Mouse (Mus musculus) kidney, postnatal 0 days (tissue): Measurements from ENCODE around the gene Haghl. TPM values are rescaled to one million over a fixed set of nuclear protein-coding genes. Genes with fewer than 3 reads are reported as not detected.
A peak's percentile ranks its signal among the peaks of the same experiment; 100 is the strongest.

Experiments
- ATAC-seq: fragments of 200-750 bp; cut with Nextera tagmentation; replicated peaks from 2 replicates; pipeline ENCODE4 v1.8.0; 2017; ENCODE audit warnings: low read depth, moderate number of reproducible peaks, moderate TSS enrichment, moderate library complexity; ENCODE audit not compliant: low FRiP score
- DNase-seq: peaks from one replicate; pipeline ENCODE4 v3.0.0-alpha.2; 2016; ENCODE audit warnings: low spot score
- H3K27ac ChIP-seq: fragments of 300-500 bp; sonication (generic); 2 replicates; pipeline ENCODE4 v1.5.1; 2014; ENCODE audit warnings: mild to moderate bottlenecking
- H3K27me3 ChIP-seq: fragments of 300-500 bp; sonication (generic); 2 replicates; pipeline ENCODE4 v1.6.1; 2014; ENCODE audit warnings: low read length, mixed read lengths; ENCODE audit not compliant: insufficient read depth
- H3K36me3 ChIP-seq: fragments of 300-500 bp; sonication (generic); 2 replicates; pipeline ENCODE4 v1.6.1; 2014; ENCODE audit warnings: low read length, mixed read lengths; ENCODE audit not compliant: insufficient read depth
- H3K4me1 ChIP-seq: fragments of 300-500 bp; sonication (generic); replicated peaks from 2 replicates; pipeline ENCODE4 v1.6.1; 2014; ENCODE audit warnings: antibody characterized with exemption, low read length, mixed read lengths; ENCODE audit not compliant: insufficient read depth
- H3K4me2 ChIP-seq: fragments of 300-500 bp; sonication (generic); 2 replicates; pipeline ENCODE4 v1.6.1; 2014; ENCODE audit warnings: mild to moderate bottlenecking, low read length, moderate library complexity, mixed read lengths
- H3K4me3 ChIP-seq: fragments of 300-500 bp; sonication (generic); replicated peaks from 2 replicates; pipeline ENCODE4 v1.5.1; 2014; ENCODE audit warnings: low read depth, low read length
- H3K9ac ChIP-seq: fragments of 300-500 bp; sonication (generic); 2 replicates; pipeline ENCODE4 v1.6.1; 2014; ENCODE audit warnings: low read depth, low read length
- H3K9me3 ChIP-seq: fragments of 300-500 bp; sonication (generic); replicated peaks from 2 replicates; pipeline ENCODE4 v1.6.1; 2016; ENCODE audit warnings: low read length, inconsistent platforms, mixed read lengths
- CTCF ChIP-seq: IDR thresholded peaks from 2 replicates; pipeline ENCODE4 v1.5.1; 2016; ENCODE audit warnings: antibody characterized with exemption, low read depth, mild to moderate bottlenecking, moderate library complexity
- WGBS: fragments of 180-500 bp; shearing (Covaris S2); extraction: QIAGEN DNeasy Blood & Tissue Kit; methylation state at CpG from one replicate; pipeline ENCODE4 v1.1.7; 2014; 5-methylcytosine and 5-hydroxymethylcytosine counted together
- polyA plus RNA-seq: library from polyadenylated mRNA; unstranded; fragments of >200 nt; fragmentation: Nextera tagmentation; extraction: Ambion mirVana; gene quantifications from 2 replicates; pipeline ENCODE4 v1.2.1, GENCODE M21; 2015

Haghl gene
- polyA plus RNA-seq, 1 experiment from 2014 or later = 79.9 TPM

DNA sequence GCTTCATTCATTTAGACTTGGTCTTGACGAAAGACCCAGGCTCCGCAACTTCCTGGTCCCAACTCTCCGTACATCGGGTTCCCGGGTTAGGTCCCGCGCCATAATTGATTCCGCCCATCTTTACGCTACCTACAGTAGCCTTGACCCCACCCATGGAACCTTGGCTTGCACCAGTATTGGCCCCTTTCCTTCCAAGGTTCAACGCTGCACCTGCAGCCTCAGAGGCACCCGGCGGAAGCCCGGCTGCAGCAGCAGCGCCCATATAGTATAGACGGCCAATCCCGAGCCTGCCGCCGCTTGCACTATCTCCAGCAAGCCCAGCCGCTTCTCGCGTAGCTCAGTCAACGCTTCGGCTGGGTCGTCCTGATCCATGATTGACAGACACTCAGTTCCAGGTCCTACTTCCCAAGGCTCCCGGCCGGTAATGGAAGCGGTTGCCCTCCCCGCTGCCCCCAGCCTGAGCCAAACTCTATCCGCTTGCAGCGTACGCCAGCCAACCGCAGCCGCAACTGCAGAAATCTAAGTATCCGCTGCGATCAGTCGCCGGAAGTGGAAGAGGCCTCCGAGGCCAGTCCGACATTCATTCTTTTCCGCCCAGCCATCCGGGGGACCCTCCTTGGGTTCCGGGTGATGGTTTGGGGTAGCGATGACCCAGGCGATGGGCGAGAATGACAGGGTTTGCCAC lies 6.5 kb upstream of the Haghl start:
- H3K4me1 ChIP-seq = peaks cover 37% of the 10 kb centered on the region
- under 1% methylated on average over 45 of the region's 45 CpGs for WGBS
- no peaks in the 10 kb centered on the region for H3K9me3 ChIP-seq
- no peaks in the 10 kb centered on the region for H3K36me3 ChIP-seq
- no peaks in the 10 kb centered on the region for H3K27me3 ChIP-seq
- H3K9ac ChIP-seq = peak overlapping the region; percentile 73
- DNase-seq = peak; percentile 90
- ATAC-seq = peak; percentile 64; the same call in 1 of the 2 replicates
- peak overlapping the region; percentile 53 for H3K4me3 ChIP-seq
- peak overlapping the region; percentile 86 for H3K4me2 ChIP-seq
- TF ChIP-seq CTCF = no peak
- peak overlapping the region; percentile 93 for H3K27ac ChIP-seq

DNA sequence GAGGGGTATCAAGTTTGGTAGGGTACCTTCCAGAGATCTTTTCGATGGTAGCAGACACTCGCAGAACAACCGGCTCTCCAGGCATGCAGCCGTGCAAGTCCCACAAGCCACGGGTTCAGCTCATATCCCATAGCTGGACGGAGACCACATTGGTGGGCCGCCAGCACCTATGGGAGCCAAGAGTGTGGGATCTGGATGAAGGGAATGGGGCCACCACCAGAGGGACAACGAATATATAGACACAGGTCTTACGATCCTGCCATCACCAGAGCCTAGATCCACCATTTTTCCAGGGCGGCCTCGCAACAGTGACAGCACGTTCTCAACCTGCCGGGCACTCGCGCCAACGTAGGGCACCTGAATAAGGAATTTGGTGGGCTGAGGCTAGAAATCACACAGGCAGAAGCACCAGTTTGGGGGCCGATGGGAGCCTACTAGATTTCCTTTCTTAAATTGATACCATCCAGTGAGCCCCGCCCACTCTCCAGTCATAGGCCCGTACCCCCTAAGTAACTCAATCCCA lies 5.9 kb upstream of the Haghl start:
- no peaks in the 10 kb centered on the region for H3K27me3 ChIP-seq
- WGBS = 20% methylated on average over 19 of the region's 19 CpGs
- ATAC-seq (no peak), DNase-seq (peak; percentile 9)
- peak; percentile 23; the same call in 1 of the 2 replicates for TF ChIP-seq CTCF
- peak overlapping the region; percentile 53 for H3K4me3 ChIP-seq
- H3K4me1 ChIP-seq = peaks cover 37% of the 10 kb centered on the region
- peak overlapping the region; percentile 86 for H3K4me2 ChIP-seq
- no peaks in the 10 kb centered on the region for H3K9me3 ChIP-seq
- H3K36me3 ChIP-seq = no peaks in the 10 kb centered on the region
- peak overlapping the region; percentile 73 for H3K9ac ChIP-seq
- H3K27ac ChIP-seq = peak overlapping the region; percentile 93

- Histone ChIP-seq H3K27ac (no peak overlapping the region), H3K4me2 (no peak overlapping the region), H3K4me3 (no peak overlapping the region), H3K9ac (no peak overlapping the region), H3K4me1 (peaks cover 21% of the 10 kb centered on the region; the same call in 1 of the 2 replicates), H3K9me3 (no peaks in the 10 kb centered on the region), H3K36me3 (peaks cover 18% of the 10 kb centered on the region), H3K27me3 (no peaks in the 10 kb centered on the region)
- TF ChIP-seq CTCF = no peak
- ATAC-seq = no peak
- 93% methylated on average over 9 of the region's 9 CpGs for WGBS
- DNase-seq = no peak
Measured at GRCm38 (mm10) chr17:25786781-25787504, 1.5 kb upstream of the Haghl start.

DNA sequence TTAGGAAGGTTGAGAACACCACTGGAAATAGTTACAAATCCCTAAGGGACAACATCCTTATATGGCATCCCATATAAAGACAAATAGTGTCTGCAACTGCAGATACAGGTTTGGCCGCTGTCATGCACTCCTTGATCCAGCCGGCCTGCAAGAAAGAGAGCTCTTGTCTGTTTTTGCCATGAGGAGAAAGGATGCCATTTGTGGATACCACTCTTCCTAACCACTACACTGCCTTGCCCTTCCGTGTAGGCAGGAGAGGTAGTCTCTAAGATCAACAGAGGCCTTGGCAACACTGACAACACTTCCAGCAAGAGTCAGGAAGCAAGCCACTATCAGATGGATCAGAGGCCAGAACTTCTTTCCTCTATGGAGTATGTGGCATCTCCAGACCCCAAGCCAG lies 807 bp upstream of the Haghl start, which contains the start of gene Ccdc78:
Gene Ccdc78 (plus strand): TSS at position 301 of the 400 bp plus-strand sequence.
- DNase-seq (no peak), ATAC-seq (no peak)
- H3K4me1 ChIP-seq = peaks cover 17% of the 10 kb centered on the region; the same call in 1 of the 2 replicates
- 79% methylated on average over 3 of the region's 3 CpGs for WGBS
- H3K36me3 ChIP-seq = peaks cover 24% of the 10 kb centered on the region
- TF ChIP-seq CTCF = no peak
- H3K9me3 ChIP-seq = no peaks in the 10 kb centered on the region
- peak within 1 kb of the TSS; percentile 59 for H3K9ac ChIP-seq
- no peaks in the 10 kb centered on the region for H3K27me3 ChIP-seq
- peak within 1 kb of the TSS; percentile 63 for H3K4me3 ChIP-seq
- peak within 1 kb of the TSS; percentile 83 for H3K4me2 ChIP-seq
- H3K27ac ChIP-seq = peak within 1 kb of the TSS; percentile 67; the same call in 1 of the 2 replicates

- no peaks in the 10 kb centered on the region for H3K9me3 ChIP-seq
- H3K4me1 ChIP-seq = peaks cover 10% of the 10 kb centered on the region; the same call in 1 of the 2 replicates
- H3K27me3 ChIP-seq = no peaks in the 10 kb centered on the region
- TF ChIP-seq CTCF = no peak
- H3K9ac ChIP-seq = peak overlapping the region; percentile 59; the same call in 1 of the 2 replicates
- WGBS = 67% methylated on average over 15 of the region's 15 CpGs
- no peak overlapping the region for H3K27ac ChIP-seq
- peak overlapping the region; percentile 83 for H3K4me2 ChIP-seq
- no peak for DNase-seq
- ATAC-seq = no peak
- H3K4me3 ChIP-seq = peak overlapping the region; percentile 63; the same call in 1 of the 2 replicates
- H3K36me3 ChIP-seq = peaks cover 32% of the 10 kb centered on the region
Measured at GRCm38 (mm10) chr17:25783861-25784574, 1.5 kb downstream of the Haghl start.

GRCm38 (mm10) chr17:25783086-25783485 lies 2.4 kb downstream of the Haghl start:
- Histone ChIP-seq H3K4me2 (no peak overlapping the region), H3K36me3 (peaks cover 32% of the 10 kb centered on the region), H3K4me3 (no peak overlapping the region), H3K27me3 (no peaks in the 10 kb centered on the region), H3K9ac (0 out of 2 replicates have a peak overlapping the region, but pooled peaks have one; percentile 18), H3K4me1 (peaks cover 10% of the 10 kb centered on the region; the same call in 1 of the 2 replicates), H3K27ac (no peak overlapping the region), H3K9me3 (no peaks in the 10 kb centered on the region)
- WGBS = 83% methylated on average over 7 of the region's 7 CpGs
- no peak for DNase-seq
- ATAC-seq = no peak
- TF ChIP-seq CTCF = no peak
